Mouse (Mus musculus): ENCODE data around the gene Sox9. TPM values are rescaled to one million over a fixed set of nuclear protein-coding genes. Genes with fewer than 3 reads are reported as not detected.

Sox9 gene
- 0.84 and 1.2 TPM in 2 replicates for polyA plus RNA-seq (2015; fragmentation: Nextera tagmentation; extraction: Ambion mirVana)

DNA sequence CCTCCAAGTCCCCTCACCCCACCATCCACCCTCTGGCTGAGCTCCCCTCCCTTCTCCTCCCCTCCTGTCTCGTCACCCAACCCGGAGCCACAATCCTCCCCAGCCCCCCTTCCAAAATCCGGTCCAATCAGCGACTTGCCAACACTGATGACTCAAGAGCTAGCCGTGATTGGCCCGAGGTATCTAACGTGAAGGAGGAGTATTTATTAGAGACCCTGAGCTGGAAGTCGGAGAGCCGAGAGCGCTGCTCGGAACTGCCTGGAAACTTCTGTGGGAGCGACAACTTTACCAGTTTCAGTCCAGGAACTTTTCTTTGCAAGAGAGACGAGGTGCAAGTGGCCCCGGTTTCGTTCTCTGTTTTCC lies at the start of gene Sox9:
TSS of gene Sox9 (plus strand) at position 231 of the 363 bp plus-strand sequence.
- H3K27me3 ChIP-seq = peaks cover 91% of the 10 kb centered on the region
- ATAC-seq (ENCODE audit: insufficient read depth) = 0 out of 2 replicates have a peak, but pooled peaks have one; percentile 44
- H3K27ac ChIP-seq (replicated peaks) = no peak within 1 kb of the TSS
- H3K9me3 ChIP-seq (replicated peaks) = no peaks in the 10 kb centered on the region
- no peak within 1 kb of the TSS for H3K9ac ChIP-seq
- no peaks in the 10 kb centered on the region for H3K36me3 ChIP-seq (replicated peaks)
- peak within 1 kb of the TSS; percentile 59 for H3K4me2 ChIP-seq
- peak within 1 kb of the TSS; percentile 45 for H3K4me3 ChIP-seq (replicated peaks)
- no peaks in the 10 kb centered on the region; the same call in 1 of the 2 replicates for H3K4me1 ChIP-seq (replicated peaks)
- WGBS (ENCODE audit: insufficient replicate concordance) = 1% methylated on average over 15 of the region's 15 CpGs

DNA sequence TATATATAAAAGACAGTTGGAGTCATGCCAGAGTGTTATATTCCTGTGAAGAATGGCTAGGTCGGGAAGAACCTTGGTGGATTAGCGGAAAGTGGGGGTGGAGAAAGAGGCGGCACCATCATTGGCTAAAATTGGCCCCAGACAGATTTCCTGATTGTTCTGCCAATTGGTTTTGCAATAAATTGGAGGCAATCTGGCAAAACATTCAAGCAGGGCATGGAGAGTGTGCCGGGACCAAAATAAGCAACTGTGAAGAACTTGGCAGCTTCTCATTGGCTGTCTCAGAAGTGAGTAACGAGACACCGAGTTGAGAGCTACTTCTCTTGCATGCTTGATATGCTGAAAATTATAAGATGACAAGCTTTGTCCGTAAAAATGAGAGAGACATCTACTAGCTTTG lies 49.6 kb upstream of the Sox9 start:
- Histone ChIP-seq H3K4me2 (no peak overlapping the region), H3K27me3 (no peaks in the 10 kb centered on the region), H3K9ac (no peak overlapping the region), H3K4me1 (replicated peaks) (no peaks in the 10 kb centered on the region), H3K9me3 (replicated peaks) (0 out of 2 replicates have a peak, but pooled peaks cover 3% of the 10 kb centered on the region), H3K36me3 (replicated peaks) (no peaks in the 10 kb centered on the region), H3K27ac (replicated peaks) (no peak overlapping the region), H3K4me3 (replicated peaks) (no peak overlapping the region)
- 62% methylated on average over 7 of the region's 7 CpGs for WGBS (ENCODE audit: insufficient replicate concordance)
- ATAC-seq (ENCODE audit: insufficient read depth) = no peak

DNA sequence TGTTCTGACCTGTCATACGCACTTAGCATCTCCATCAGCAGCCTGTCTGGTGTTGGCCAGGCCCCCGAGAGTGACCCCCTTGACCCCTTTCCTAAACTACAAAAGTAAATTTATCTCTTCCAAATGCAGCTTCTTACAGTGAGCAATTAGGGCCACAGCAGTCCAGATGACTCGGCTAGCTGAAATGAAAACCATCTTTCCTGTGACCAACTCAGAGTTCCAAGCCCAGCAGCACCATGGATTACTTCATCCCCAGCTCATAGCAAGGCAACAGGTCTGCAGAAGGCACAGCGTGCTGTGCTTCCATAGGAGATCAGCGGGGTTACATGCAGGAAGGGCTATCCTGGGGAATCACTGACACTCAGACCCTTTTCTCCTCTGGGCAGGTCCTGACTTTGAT lies 45.0 kb upstream of the Sox9 start:
- Histone ChIP-seq H3K36me3 (replicated peaks) (no peaks in the 10 kb centered on the region), H3K4me2 (no peak overlapping the region), H3K9ac (no peak overlapping the region), H3K27me3 (no peaks in the 10 kb centered on the region), H3K9me3 (replicated peaks) (0 out of 2 replicates have a peak, but pooled peaks cover 3% of the 10 kb centered on the region), H3K4me1 (replicated peaks) (no peaks in the 10 kb centered on the region), H3K27ac (replicated peaks) (no peak overlapping the region), H3K4me3 (replicated peaks) (no peak overlapping the region)
- WGBS (ENCODE audit: insufficient replicate concordance) = 63% methylated on average over 5 of the region's 5 CpGs
- ATAC-seq (ENCODE audit: insufficient read depth) = no peak

DNA sequence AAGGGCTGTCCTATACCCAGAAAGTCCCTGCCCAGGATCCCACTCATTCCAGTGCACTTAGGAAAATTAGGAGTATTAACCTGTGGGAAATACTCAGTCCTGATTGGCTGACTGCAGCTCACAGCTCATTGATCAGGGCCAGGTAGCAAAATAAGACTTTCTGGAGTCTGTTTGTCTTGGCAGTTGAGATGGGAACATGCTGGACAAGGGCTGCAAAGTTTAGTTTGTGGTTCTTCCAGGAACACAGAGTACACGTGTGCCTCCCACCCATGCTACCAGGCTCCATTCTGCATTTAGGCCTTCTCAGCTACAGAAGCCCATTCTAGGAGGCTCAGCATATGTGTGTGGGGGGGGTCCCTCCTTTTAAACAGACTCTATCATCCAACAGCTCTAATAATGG lies 42.3 kb upstream of the Sox9 start:
- H3K4me2 ChIP-seq = no peak overlapping the region
- 44% methylated on average over 1 of the region's 1 CpGs for WGBS (ENCODE audit: insufficient replicate concordance)
- H3K4me3 ChIP-seq (replicated peaks) = no peak overlapping the region
- no peak for ATAC-seq (ENCODE audit: insufficient read depth)
- H3K27ac ChIP-seq (replicated peaks) = no peak overlapping the region
- H3K9me3 ChIP-seq (replicated peaks) = no peaks in the 10 kb centered on the region
- H3K27me3 ChIP-seq = no peaks in the 10 kb centered on the region
- no peaks in the 10 kb centered on the region for H3K4me1 ChIP-seq (replicated peaks)
- H3K36me3 ChIP-seq (replicated peaks) = no peaks in the 10 kb centered on the region
- H3K9ac ChIP-seq = no peak overlapping the region

DNA sequence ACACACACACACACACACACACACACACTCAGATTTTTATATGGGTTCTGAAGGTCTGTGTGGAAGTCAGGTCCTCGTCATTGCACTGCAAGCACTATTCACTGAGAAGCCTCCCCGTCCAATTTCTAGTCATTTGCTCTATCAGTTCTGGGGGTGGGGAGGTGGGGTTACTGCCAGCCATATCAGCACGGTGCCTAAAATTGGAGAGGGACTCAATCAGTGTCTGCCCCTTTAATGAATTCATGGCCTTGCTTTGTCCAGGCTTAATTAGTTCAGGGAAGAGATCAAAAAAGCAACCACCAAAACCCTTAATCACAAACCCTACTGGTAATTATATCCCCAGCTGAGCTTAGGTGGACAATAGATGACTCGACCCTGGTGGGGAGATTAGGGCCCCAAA lies 25.5 kb upstream of the Sox9 start:
- Histone ChIP-seq H3K4me2 (no peak overlapping the region), H3K27ac (replicated peaks) (no peak overlapping the region), H3K4me1 (replicated peaks) (no peaks in the 10 kb centered on the region), H3K9me3 (replicated peaks) (no peaks in the 10 kb centered on the region), H3K27me3 (no peaks in the 10 kb centered on the region), H3K36me3 (replicated peaks) (no peaks in the 10 kb centered on the region), H3K9ac (no peak overlapping the region), H3K4me3 (replicated peaks) (no peak overlapping the region)
- 52% methylated on average over 4 of the region's 4 CpGs for WGBS (ENCODE audit: insufficient replicate concordance)
- no peak for ATAC-seq (ENCODE audit: insufficient read depth)

DNA sequence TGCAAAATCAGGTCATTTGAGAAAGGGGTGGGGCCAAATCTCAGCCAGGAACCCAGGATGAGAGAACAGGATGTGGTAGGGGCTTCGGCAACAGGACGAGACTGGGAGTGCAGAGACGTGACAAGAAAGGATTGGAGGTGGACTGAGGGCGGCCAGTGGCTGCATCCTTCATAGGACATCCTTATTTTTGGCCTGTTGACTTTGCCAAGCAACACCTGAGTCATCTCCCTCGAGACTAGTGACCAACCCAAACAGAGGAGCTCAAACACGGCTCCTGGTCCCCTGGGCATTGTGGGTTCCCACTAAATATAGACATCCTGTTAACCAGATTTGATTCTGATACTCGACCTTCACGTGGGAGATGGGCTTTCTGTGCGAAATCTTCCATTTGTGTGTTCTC lies 24.0 kb upstream of the Sox9 start:
- Histone ChIP-seq H3K9me3 (replicated peaks) (no peaks in the 10 kb centered on the region), H3K4me1 (replicated peaks) (no peaks in the 10 kb centered on the region), H3K4me2 (no peak overlapping the region), H3K9ac (no peak overlapping the region), H3K27ac (replicated peaks) (no peak overlapping the region), H3K36me3 (replicated peaks) (no peaks in the 10 kb centered on the region), H3K27me3 (no peaks in the 10 kb centered on the region), H3K4me3 (replicated peaks) (no peak overlapping the region)
- ATAC-seq (ENCODE audit: insufficient read depth) = no peak
- 42% methylated on average over 9 of the region's 9 CpGs for WGBS (ENCODE audit: insufficient replicate concordance)

DNA sequence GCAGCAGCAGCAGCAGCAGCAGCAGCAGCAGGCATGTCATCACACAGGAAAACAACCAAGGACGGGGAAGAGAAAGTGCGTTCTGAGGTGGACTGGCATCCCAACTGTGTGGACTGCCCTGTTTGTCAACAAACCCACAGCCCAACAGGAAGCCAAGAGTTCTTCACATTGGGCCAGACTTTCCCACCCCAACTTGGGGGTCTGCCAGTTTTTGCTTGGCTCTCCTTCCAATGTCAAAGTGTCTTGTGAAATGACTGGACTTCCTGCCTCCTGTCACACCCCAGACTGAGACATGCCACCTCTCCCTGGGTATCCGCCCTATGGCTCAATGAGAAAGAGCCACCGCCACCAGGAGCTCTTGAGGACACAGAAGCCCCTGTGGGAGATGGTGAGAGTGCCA lies 15.1 kb upstream of the Sox9 start:
- no peak for ATAC-seq (ENCODE audit: insufficient read depth)
- no peak overlapping the region for H3K27ac ChIP-seq (replicated peaks)
- H3K36me3 ChIP-seq (replicated peaks) = no peaks in the 10 kb centered on the region
- H3K4me3 ChIP-seq (replicated peaks) = no peak overlapping the region
- no peaks in the 10 kb centered on the region for H3K9me3 ChIP-seq (replicated peaks)
- no peaks in the 10 kb centered on the region for H3K4me1 ChIP-seq (replicated peaks)
- WGBS (ENCODE audit: insufficient replicate concordance) = 49% methylated on average over 4 of the region's 4 CpGs
- no peak overlapping the region for H3K9ac ChIP-seq
- no peaks in the 10 kb centered on the region for H3K27me3 ChIP-seq
- no peak overlapping the region for H3K4me2 ChIP-seq

DNA sequence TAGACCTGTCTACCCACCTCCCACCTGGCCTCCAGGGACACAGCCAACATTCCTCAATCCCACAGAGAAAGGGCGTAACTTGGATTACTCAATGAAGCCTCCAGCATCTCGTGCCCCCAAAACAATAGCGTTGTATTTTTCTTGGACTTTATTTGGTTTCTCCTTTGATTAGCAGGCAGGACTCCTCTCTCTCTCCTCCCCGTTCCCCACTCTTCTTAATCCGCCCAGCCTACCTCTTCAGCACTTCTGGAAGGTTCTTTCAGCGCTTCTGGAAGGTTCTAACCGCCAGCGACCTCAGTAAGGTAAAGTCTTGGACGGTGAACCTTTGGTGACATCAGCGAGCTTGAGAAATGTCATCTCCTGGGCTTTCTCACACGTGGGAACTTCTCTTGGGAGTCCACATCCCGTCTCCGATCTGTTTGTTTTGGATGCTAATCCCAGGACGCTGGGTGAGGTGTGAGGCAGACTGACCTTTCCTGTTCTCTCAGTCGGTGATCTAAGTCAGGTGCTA lies 14.4 kb upstream of the Sox9 start:
- Histone ChIP-seq H3K4me3 (replicated peaks) (no peak overlapping the region), H3K9ac (no peak overlapping the region), H3K4me1 (replicated peaks) (no peaks in the 10 kb centered on the region), H3K4me2 (no peak overlapping the region), H3K36me3 (replicated peaks) (no peaks in the 10 kb centered on the region), H3K9me3 (replicated peaks) (no peaks in the 10 kb centered on the region), H3K27ac (replicated peaks) (no peak overlapping the region), H3K27me3 (no peaks in the 10 kb centered on the region)
- 61% methylated on average over 15 of the region's 15 CpGs for WGBS (ENCODE audit: insufficient replicate concordance)
- no peak for ATAC-seq (ENCODE audit: insufficient read depth)

DNA sequence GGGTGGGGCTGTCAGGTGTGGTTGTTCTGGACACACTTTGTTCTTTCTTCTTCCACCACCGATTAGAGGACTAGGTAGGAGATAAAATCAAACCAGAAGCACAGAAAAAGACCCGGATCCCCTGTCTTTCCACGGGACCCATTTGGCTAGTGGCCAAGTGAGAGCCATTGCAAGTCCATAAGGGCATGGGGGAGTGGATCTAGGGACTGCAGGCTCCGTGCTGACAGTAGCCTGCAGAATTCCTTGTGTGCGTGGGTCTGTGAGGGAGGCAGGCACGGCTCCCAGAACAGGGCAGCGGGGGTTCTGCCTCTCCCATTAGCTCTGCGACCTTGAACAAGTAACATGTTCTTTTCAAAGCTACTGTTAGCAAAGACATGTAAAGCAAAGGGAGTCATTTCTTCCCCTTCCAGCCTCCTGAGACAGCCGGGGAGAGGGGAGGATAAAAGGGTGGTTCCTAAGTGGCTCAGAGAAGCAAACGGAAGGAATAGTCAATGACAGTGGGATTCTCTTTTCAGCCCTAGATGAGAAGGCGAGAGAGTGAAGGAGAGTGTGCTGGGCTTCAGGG lies 9.2 kb upstream of the Sox9 start:
- Histone ChIP-seq H3K27ac (replicated peaks) (no peak overlapping the region), H3K9me3 (replicated peaks) (no peaks in the 10 kb centered on the region), H3K27me3 (peaks cover 23% of the 10 kb centered on the region), H3K36me3 (replicated peaks) (no peaks in the 10 kb centered on the region), H3K4me2 (no peak overlapping the region), H3K4me3 (replicated peaks) (no peak overlapping the region), H3K9ac (no peak overlapping the region), H3K4me1 (replicated peaks) (no peaks in the 10 kb centered on the region)
- ATAC-seq (ENCODE audit: insufficient read depth) = no peak
- 35% methylated on average over 11 of the region's 11 CpGs for WGBS (ENCODE audit: insufficient replicate concordance)

DNA sequence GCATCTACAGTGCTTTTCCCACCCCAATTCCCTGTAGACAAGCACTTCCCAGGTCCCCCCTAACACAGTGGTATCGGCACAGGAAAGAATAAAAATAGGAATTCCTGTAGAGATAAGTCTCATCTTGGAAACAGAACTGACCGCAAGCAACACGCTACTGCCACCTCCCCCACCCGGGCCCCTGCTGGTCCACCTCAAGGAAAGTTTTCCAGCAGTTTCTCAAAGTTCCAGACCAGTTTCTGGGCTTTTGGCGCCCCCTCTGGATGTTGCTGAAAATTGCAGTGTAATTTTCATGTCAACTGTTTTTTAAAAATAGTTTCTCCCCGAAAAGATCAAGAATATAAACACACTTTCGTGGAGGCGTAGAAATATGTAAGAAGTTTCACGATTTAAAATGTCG lies 2.3 kb upstream of the Sox9 start:
- Histone ChIP-seq H3K36me3 (replicated peaks) (no peaks in the 10 kb centered on the region), H3K27ac (replicated peaks) (no peak overlapping the region), H3K9me3 (replicated peaks) (no peaks in the 10 kb centered on the region), H3K27me3 (peaks cover 91% of the 10 kb centered on the region), H3K4me3 (replicated peaks) (no peak overlapping the region), H3K4me2 (no peak overlapping the region), H3K9ac (no peak overlapping the region), H3K4me1 (replicated peaks) (no peaks in the 10 kb centered on the region; the same call in 1 of the 2 replicates)
- WGBS (ENCODE audit: insufficient replicate concordance) = 2% methylated on average over 10 of the region's 10 CpGs
- ATAC-seq (ENCODE audit: insufficient read depth) = no peak

DNA sequence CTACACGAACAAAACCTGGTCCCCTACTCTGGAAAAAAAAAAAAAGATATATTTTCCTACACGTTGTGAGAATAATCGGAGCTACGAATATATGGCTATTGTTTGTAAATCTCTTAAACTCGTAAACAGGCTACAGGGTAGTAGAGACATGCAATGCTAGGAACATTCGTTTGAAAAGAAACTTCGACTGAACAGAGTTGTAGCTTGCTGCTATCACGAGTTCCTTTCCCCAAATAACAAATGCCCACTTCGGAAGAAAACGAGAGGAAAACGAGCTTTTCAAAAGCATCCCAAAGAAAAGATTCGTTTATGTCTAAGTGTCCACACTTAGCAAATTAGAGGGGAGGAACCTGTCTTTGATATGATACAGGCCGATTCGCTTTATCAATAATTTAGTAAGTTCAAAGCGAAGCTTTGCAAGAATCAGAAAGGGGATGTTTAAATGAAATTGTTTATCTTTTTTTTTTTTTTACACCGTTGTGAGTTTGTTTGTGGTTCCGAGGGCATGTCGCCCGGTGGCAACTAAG lies 1.6 kb upstream of the Sox9 start:
- no peak overlapping the region for H3K4me3 ChIP-seq (replicated peaks)
- H3K27me3 ChIP-seq = peaks cover 98% of the 10 kb centered on the region
- WGBS (ENCODE audit: insufficient replicate concordance) = 4% methylated on average over 19 of the region's 19 CpGs

More for the DNA sequence above, 1.6 kb upstream of the Sox9 start:
- H3K36me3 ChIP-seq (replicated peaks) = no peaks in the 10 kb centered on the region
- H3K27ac ChIP-seq (replicated peaks) = no peak overlapping the region
- no peaks in the 10 kb centered on the region; the same call in 1 of the 2 replicates for H3K4me1 ChIP-seq (replicated peaks)
- no peak overlapping the region for H3K4me2 ChIP-seq
- no peaks in the 10 kb centered on the region for H3K9me3 ChIP-seq (replicated peaks)
- H3K9ac ChIP-seq = no peak overlapping the region
- ATAC-seq (ENCODE audit: insufficient read depth) = no peak

Measured in liver, embryonic 15.5 days (tissue).